Mouse (Mus musculus) spleen, postnatal 10 days (tissue): ENCODE results near the gene Sox9.

Source experiments
- DNase-seq, 2 experiments: peaks; one replicate each; pipeline ENCODE4 v3.0.0; 2021 to 2022; ENCODE audit warnings: low spot score in 2 of 2

The Sox9 gene

DNA sequence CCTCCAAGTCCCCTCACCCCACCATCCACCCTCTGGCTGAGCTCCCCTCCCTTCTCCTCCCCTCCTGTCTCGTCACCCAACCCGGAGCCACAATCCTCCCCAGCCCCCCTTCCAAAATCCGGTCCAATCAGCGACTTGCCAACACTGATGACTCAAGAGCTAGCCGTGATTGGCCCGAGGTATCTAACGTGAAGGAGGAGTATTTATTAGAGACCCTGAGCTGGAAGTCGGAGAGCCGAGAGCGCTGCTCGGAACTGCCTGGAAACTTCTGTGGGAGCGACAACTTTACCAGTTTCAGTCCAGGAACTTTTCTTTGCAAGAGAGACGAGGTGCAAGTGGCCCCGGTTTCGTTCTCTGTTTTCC, at the start of gene Sox9:
Sox9 (plus strand) TSS at position 231 of the 363 bp plus-strand sequence.
- DNase-seq = no peak

DNA sequence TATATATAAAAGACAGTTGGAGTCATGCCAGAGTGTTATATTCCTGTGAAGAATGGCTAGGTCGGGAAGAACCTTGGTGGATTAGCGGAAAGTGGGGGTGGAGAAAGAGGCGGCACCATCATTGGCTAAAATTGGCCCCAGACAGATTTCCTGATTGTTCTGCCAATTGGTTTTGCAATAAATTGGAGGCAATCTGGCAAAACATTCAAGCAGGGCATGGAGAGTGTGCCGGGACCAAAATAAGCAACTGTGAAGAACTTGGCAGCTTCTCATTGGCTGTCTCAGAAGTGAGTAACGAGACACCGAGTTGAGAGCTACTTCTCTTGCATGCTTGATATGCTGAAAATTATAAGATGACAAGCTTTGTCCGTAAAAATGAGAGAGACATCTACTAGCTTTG, 49.6 kb upstream of the Sox9 start:
- DNase-seq = no peak

DNA sequence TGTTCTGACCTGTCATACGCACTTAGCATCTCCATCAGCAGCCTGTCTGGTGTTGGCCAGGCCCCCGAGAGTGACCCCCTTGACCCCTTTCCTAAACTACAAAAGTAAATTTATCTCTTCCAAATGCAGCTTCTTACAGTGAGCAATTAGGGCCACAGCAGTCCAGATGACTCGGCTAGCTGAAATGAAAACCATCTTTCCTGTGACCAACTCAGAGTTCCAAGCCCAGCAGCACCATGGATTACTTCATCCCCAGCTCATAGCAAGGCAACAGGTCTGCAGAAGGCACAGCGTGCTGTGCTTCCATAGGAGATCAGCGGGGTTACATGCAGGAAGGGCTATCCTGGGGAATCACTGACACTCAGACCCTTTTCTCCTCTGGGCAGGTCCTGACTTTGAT, 45.0 kb upstream of the Sox9 start:
- DNase-seq = no peak

DNA sequence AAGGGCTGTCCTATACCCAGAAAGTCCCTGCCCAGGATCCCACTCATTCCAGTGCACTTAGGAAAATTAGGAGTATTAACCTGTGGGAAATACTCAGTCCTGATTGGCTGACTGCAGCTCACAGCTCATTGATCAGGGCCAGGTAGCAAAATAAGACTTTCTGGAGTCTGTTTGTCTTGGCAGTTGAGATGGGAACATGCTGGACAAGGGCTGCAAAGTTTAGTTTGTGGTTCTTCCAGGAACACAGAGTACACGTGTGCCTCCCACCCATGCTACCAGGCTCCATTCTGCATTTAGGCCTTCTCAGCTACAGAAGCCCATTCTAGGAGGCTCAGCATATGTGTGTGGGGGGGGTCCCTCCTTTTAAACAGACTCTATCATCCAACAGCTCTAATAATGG, 42.3 kb upstream of the Sox9 start:
- DNase-seq = no peak

DNA sequence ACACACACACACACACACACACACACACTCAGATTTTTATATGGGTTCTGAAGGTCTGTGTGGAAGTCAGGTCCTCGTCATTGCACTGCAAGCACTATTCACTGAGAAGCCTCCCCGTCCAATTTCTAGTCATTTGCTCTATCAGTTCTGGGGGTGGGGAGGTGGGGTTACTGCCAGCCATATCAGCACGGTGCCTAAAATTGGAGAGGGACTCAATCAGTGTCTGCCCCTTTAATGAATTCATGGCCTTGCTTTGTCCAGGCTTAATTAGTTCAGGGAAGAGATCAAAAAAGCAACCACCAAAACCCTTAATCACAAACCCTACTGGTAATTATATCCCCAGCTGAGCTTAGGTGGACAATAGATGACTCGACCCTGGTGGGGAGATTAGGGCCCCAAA, 25.5 kb upstream of the Sox9 start:
- no peak for DNase-seq

DNA sequence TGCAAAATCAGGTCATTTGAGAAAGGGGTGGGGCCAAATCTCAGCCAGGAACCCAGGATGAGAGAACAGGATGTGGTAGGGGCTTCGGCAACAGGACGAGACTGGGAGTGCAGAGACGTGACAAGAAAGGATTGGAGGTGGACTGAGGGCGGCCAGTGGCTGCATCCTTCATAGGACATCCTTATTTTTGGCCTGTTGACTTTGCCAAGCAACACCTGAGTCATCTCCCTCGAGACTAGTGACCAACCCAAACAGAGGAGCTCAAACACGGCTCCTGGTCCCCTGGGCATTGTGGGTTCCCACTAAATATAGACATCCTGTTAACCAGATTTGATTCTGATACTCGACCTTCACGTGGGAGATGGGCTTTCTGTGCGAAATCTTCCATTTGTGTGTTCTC, 24.0 kb upstream of the Sox9 start:
- no peak for DNase-seq

DNA sequence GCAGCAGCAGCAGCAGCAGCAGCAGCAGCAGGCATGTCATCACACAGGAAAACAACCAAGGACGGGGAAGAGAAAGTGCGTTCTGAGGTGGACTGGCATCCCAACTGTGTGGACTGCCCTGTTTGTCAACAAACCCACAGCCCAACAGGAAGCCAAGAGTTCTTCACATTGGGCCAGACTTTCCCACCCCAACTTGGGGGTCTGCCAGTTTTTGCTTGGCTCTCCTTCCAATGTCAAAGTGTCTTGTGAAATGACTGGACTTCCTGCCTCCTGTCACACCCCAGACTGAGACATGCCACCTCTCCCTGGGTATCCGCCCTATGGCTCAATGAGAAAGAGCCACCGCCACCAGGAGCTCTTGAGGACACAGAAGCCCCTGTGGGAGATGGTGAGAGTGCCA, 15.1 kb upstream of the Sox9 start:
- no peak for DNase-seq

DNA sequence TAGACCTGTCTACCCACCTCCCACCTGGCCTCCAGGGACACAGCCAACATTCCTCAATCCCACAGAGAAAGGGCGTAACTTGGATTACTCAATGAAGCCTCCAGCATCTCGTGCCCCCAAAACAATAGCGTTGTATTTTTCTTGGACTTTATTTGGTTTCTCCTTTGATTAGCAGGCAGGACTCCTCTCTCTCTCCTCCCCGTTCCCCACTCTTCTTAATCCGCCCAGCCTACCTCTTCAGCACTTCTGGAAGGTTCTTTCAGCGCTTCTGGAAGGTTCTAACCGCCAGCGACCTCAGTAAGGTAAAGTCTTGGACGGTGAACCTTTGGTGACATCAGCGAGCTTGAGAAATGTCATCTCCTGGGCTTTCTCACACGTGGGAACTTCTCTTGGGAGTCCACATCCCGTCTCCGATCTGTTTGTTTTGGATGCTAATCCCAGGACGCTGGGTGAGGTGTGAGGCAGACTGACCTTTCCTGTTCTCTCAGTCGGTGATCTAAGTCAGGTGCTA, 14.4 kb upstream of the Sox9 start:
- DNase-seq = no peak

DNA sequence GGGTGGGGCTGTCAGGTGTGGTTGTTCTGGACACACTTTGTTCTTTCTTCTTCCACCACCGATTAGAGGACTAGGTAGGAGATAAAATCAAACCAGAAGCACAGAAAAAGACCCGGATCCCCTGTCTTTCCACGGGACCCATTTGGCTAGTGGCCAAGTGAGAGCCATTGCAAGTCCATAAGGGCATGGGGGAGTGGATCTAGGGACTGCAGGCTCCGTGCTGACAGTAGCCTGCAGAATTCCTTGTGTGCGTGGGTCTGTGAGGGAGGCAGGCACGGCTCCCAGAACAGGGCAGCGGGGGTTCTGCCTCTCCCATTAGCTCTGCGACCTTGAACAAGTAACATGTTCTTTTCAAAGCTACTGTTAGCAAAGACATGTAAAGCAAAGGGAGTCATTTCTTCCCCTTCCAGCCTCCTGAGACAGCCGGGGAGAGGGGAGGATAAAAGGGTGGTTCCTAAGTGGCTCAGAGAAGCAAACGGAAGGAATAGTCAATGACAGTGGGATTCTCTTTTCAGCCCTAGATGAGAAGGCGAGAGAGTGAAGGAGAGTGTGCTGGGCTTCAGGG, 9.2 kb upstream of the Sox9 start:
- DNase-seq = no peak

DNA sequence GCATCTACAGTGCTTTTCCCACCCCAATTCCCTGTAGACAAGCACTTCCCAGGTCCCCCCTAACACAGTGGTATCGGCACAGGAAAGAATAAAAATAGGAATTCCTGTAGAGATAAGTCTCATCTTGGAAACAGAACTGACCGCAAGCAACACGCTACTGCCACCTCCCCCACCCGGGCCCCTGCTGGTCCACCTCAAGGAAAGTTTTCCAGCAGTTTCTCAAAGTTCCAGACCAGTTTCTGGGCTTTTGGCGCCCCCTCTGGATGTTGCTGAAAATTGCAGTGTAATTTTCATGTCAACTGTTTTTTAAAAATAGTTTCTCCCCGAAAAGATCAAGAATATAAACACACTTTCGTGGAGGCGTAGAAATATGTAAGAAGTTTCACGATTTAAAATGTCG, 2.3 kb upstream of the Sox9 start:
- DNase-seq = no peak

DNA sequence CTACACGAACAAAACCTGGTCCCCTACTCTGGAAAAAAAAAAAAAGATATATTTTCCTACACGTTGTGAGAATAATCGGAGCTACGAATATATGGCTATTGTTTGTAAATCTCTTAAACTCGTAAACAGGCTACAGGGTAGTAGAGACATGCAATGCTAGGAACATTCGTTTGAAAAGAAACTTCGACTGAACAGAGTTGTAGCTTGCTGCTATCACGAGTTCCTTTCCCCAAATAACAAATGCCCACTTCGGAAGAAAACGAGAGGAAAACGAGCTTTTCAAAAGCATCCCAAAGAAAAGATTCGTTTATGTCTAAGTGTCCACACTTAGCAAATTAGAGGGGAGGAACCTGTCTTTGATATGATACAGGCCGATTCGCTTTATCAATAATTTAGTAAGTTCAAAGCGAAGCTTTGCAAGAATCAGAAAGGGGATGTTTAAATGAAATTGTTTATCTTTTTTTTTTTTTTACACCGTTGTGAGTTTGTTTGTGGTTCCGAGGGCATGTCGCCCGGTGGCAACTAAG, 1.6 kb upstream of the Sox9 start:
- DNase-seq = no peak

DNA sequence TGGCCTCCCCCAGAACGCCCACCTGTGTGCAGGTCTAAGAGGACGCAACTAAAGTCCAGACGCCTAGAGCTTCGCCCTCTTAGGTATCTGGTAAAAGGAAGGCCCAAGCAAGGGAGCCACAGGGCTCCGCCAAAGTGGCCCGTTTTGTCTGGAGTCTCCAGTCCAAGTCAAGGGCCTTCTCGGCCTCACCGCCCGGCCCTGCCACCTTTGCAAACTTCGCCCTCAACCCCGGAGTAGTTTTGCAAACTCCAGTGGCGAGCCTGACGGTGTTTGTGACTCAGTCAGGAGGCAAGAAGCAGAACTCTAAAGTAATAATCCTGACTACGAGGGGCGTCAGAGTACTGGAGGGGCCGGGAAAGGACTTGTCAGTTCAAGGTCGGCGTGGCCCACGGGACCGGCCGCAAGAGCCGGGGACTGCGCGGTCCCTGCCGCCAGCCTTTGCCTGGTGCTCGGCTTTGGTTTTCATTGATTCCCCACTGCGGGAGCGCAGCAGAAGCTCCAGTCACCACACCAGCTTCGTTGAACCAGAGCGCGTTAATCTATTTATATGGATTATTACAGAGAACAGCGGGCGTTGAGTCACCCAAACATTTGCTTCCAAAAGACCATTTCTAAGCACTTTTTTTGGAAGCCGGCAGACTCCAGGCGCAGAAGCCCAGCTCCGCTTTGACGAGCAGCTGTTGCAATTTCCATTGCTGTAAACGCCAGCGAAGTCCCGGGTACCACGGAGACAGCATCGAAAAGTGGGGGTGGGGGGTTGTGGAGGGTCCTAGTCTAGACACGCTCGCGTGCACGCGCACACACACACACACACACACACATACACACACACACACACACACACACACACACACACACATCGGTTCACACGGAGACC, 751 bp upstream of the Sox9 start:
- no peak for DNase-seq

DNA sequence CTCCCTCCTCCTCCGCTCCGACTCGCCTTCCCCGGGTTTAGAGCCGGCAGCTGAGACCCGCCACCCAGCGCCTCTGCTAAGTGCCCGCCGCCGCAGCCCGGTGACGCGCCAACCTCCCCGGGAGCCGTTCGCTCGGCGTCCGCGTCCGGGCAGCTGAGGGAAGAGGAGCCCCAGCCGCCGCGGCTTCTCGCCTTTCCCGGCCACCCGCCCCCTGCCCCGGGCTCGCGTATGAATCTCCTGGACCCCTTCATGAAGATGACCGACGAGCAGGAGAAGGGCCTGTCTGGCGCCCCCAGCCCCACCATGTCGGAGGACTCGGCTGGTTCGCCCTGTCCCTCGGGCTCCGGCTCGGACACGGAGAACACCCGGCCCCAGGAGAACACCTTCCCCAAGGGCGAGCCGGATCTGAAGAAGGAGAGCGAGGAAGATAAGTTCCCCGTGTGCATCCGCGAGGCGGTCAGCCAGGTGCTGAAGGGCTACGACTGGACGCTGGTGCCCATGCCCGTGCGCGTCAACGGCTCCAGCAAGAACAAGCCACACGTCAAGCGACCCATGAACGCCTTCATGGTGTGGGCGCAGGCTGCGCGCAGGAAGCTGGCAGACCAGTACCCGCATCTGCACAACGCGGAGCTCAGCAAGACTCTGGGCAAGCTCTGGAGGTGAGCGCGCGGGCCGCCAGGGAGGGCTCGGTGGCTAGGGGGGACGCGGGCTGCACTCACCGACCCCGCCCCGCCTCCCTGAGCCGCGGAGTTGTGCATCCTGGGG, 515 bp downstream of the Sox9 start:
- DNase-seq = peak in 1 of 2 experiments; percentile 14

DNA sequence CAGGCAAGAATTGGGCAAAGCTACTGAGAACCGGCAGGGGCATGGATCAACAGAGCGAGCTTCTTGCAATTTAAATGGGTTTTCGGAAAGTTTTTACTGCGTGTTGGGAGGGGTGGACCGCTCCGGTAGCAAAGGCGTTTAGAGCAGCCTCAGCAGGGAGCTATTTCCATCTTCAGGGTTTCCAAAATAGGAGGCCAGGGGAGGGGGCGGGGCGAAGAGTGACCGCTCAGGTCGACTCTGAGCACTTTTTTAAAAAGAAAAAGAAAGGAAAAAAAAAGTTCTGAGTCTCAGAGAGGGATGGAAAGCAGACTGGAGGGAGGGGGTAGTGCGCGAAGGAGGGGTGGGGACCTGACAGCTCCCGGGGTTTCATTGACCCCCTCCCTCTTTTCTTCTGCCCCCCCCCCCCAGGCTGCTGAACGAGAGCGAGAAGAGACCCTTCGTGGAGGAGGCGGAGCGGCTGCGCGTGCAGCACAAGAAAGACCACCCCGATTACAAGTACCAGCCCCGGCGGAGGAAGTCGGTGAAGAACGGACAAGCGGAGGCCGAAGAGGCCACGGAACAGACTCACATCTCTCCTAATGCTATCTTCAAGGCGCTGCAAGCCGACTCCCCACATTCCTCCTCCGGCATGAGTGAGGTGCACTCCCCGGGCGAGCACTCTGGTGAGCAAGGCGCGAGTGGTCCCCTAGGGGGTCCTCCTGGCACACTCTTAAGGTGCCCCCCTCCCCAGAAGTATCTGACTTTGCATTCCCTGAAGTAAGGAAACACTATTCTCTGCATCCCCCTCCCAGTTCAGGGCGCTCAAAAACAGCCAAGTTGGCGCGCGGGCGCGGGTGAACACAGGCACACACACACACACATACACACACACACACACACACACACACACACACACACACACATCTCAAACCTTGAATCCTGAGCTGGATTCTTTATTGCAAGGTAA, 1.6 kb downstream of the Sox9 start:
- peak in 1 of 2 experiments; percentile 9 for DNase-seq

DNA sequence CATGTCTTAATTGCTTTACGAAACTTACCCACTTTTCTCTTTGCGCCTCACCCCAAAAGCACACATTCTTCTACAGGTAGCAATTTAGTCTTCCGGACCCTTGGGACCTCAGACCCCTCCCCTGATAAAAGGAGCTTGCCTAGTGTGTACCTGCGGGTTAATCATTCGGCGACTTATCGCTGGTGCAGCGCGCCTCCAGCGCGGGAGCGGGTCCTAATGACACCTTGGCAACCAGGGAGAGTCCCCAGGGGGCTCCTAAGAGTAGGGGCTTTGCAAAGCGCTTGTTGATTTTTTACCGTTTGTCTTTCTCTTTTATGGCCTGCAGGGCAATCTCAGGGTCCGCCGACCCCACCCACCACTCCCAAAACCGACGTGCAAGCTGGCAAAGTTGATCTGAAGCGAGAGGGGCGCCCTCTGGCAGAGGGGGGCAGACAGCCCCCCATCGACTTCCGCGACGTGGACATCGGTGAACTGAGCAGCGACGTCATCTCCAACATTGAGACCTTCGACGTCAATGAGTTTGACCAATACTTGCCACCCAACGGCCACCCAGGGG, 2.4 kb downstream of the Sox9 start:
- DNase-seq = no peak

DNA sequence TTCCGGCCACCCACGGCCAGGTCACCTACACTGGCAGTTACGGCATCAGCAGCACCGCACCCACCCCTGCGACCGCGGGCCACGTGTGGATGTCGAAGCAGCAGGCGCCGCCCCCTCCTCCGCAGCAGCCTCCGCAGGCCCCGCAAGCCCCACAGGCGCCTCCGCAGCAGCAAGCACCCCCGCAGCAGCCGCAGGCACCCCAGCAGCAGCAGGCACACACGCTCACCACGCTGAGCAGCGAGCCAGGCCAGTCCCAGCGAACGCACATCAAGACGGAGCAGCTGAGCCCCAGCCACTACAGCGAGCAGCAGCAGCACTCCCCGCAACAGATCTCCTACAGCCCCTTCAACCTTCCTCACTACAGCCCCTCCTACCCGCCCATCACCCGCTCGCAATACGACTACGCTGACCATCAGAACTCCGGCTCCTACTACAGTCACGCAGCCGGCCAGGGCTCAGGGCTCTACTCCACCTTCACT, 2.9 kb downstream of the Sox9 start:
- DNase-seq = no peak

DNA sequence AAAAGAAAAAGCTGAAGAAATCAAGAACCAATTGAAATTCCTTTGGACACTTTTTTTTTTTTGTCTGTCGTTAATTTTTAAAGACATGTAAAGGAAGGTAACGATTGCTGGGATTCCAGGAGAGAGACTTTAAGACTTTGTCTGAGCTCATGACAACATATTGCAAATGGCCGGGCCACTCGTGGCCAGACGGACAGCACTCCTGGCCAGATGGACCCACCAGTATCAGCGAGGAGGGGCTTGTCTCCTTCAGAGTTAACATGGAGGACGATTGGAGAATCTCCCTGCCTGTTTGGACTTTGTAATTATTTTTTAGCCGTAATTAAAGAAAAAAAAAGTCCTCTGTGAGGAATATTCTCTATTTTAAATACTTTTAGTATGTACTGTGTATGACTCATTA, 3.6 kb downstream of the Sox9 start:
- DNase-seq = no peak

DNA sequence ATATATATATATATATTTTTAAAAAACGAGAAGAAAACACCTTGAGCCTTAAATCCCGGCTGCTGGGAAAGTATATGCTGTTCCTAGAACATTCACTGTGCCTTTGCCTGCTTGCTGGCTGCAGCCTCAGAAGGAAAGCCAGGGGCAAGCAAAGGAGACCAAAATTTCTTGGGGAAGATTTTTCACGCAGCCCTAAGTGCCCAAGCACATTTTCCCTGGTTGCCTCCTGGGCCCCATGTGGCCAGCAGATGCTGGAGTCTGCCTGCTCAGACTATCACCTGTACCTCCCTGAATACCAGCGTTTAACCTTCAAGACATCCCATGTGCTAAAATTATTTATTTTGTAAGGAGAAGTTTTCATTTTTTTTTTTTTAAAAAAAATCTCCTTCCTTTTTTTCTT, 4.4 kb downstream of the Sox9 start:
- DNase-seq = no peak

DNA sequence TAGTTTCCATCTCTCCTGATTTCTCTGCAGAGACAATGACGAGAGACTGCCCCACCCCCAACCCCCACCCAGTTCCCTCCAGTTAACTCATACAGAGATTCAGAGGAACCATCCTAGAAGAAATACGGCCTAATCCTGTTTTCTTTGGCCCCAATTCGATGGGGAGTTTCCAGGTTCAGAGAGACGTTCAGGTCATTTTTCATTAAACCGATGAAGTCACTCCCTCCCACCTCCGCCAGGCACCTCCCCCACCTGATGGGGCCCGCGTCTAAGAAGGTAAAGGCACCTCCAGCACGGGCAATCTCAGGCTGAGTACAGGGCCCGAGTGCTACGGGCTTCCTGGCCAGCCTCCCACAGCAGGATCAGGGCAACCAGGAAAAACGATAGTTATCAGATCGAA, 6.3 kb downstream of the Sox9 start:
- no peak for DNase-seq

DNA sequence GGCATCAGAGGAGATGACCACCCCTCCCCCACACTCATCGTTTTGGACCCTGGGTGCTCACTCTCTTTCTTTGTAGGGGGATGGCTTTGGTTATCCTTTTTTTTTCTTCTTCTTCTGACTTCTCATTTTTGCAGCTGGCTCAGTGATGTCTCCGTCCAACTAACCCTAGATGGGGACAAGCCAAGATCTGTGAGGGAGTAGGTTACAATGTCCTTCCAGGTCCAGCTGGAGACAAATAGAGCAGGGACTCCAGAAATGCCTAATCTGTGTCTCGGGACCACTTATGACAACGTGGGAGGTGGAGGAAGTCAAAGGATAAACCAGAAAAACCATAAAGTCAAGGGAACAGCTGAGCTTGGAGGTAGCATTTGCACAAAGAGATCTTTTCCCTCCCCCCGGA, 14.4 kb downstream of the Sox9 start:
- DNase-seq = no peak

DNA sequence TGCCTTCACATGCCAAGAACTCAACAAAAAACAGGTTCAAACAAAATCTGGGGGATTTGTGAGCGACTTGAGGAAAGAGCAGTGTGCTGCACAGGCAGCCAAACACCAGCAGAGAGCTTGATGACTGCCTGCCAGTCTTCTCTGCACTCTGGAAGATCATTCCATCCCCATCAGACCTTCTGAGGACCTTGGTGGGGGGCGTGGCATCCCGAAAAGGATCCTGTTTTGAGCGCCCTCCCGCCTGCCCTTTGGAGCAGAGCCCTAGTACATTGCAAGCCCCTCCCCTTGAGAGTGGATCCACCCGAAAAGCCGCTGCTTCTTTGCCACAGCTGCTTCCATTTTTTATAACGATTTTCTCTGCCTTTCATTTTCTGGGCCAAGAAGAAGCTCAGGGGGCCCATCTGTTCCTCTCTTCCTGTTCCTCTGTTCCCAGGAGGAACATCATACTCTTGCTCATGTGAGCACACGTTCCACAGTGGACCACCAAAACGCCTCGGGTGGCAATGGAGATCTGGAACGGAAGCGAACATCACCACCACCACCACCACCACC, 16.9 kb downstream of the Sox9 start:
- DNase-seq = no peak
